Mouse (Mus musculus) midbrain, embryonic 14.5 days (tissue): ENCODE measurements at regions not wholly inside any gene's neighbourhood (a gene's known extent, or its start where the extent isn't known, plus 50 kb on each side); places are given as distances from the start of the nearest gene placed in this dataset.
A peak's percentile ranks its signal among the peaks of the same experiment; 100 is the strongest.

ENCODE experiments used
- ATAC-seq: fragments of 200-750 bp; cut with Nextera tagmentation; 2 replicates; pipeline ENCODE4 v1.8.0; 2017; ENCODE audit warnings: moderate number of reproducible peaks, moderate library complexity; ENCODE audit not compliant: low FRiP score, low TSS enrichment
- DNase-seq: peaks from one replicate; pipeline ENCODE4 v3.0.0-alpha.2; 2015
- H3K27ac ChIP-seq: fragments of 300-500 bp; sonication (generic); replicated peaks from 2 replicates; pipeline ENCODE4 v1.5.1; 2014; ENCODE audit warnings: mild to moderate bottlenecking, low read depth, low read length, moderate library complexity
- H3K27me3 ChIP-seq: fragments of 300-500 bp; sonication (generic); 2 replicates; pipeline ENCODE4 v1.6.1; 2014; ENCODE audit warnings: low read length, control low read depth, mixed read lengths; ENCODE audit not compliant: control insufficient read depth, insufficient read depth
- H3K36me3 ChIP-seq: fragments of 300-500 bp; sonication (generic); 2 replicates; pipeline ENCODE4 v1.6.1; 2014; ENCODE audit warnings: low read length, control low read depth; ENCODE audit not compliant: control insufficient read depth, insufficient read depth
- H3K4me1 ChIP-seq: fragments of 300-500 bp; sonication (generic); 2 replicates; pipeline ENCODE4 v1.6.1; 2014; ENCODE audit warnings: mild to moderate bottlenecking, antibody characterized with exemption, low read length, control low read depth; ENCODE audit not compliant: control insufficient read depth, insufficient read depth
- H3K4me2 ChIP-seq: fragments of 300-500 bp; sonication (generic); 2 replicates; pipeline ENCODE4 v1.6.1; 2014; ENCODE audit warnings: mild to moderate bottlenecking, low read length, moderate library complexity
- H3K4me3 ChIP-seq: fragments of 300-500 bp; sonication (generic); replicated peaks from 2 replicates; pipeline ENCODE4 v1.5.1; 2014; ENCODE audit warnings: low read depth, low read length
- H3K9ac ChIP-seq: fragments of 300-500 bp; sonication (generic); replicated peaks from 2 replicates; pipeline ENCODE4 v1.6.1; 2014; ENCODE audit warnings: mild to moderate bottlenecking, low read length, moderate library complexity
- H3K9me3 ChIP-seq: fragments of 300-500 bp; sonication (generic); 2 replicates; pipeline ENCODE4 v1.6.1; 2016; ENCODE audit warnings: low read length, control low read depth, mixed read lengths; ENCODE audit not compliant: control insufficient read depth
- WGBS: fragments of 180-500 bp; shearing (Covaris S2); extraction: QIAGEN DNeasy Blood & Tissue Kit; methylation state at CpG from one replicate; pipeline ENCODE4 v1.1.7; 2014; 5-methylcytosine and 5-hydroxymethylcytosine counted together

- 81% methylated on average over 1 of the region's 1 CpGs for WGBS
- no peak for ATAC-seq
- DNase-seq: no peak
- Histone ChIP-seq H3K27me3 (no peaks in the 10 kb centered on the region), H3K9ac (no peak overlapping the region), H3K27ac (no peak overlapping the region), H3K9me3 (no peaks in the 10 kb centered on the region), H3K36me3 (no peaks in the 10 kb centered on the region), H3K4me2 (no peak overlapping the region), H3K4me1 (no peaks in the 10 kb centered on the region), H3K4me3 (no peak overlapping the region)
Observed at GRCm38 (mm10) chr12:63309799-63310198, 1164.7 kb downstream of the Fscb start.

GRCm38 (mm10) chr12:63279321-63279720 lies 1195.2 kb downstream of the Fscb start:
- Histone ChIP-seq H3K36me3 (no peaks in the 10 kb centered on the region), H3K9me3 (no peaks in the 10 kb centered on the region), H3K4me3 (no peak overlapping the region), H3K4me1 (no peaks in the 10 kb centered on the region), H3K27me3 (no peaks in the 10 kb centered on the region), H3K9ac (no peak overlapping the region), H3K4me2 (no peak overlapping the region), H3K27ac (no peak overlapping the region)
- DNase-seq (peak; percentile 14), ATAC-seq (peak; percentile 50; the same call in 1 of the 2 replicates)
- 50% methylated on average over 1 of the region's 1 CpGs for WGBS
